Mouse (Mus musculus): ENCODE measurements at regions not wholly inside any gene's neighbourhood (a gene's known extent, or its start where the extent isn't known, plus 50 kb on each side); places are given as distances from the start of the nearest gene placed in this dataset.

DNA sequence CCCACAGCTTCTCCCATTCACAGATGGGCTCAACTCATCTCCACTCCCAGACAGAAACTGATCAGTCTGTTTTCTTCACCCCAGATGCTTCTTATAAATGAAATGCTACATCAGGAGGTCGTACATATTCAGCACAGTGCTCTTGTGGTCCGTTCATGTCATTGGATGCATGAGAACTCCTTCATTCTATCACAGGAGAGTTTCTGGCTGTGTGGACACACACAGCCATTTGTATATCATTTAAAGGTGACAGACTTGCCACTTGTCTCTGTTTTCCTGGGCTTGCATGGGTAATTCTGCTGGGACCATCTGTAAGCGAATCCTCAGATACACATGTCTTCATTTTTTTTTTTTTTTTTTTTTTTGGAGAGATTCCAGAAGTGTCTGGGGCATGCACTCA is 85.7 kb downstream of the 4930426L09Rik start:
- no peak for TF ChIP-seq FLI1 (IDR thresholded peaks at IDR 0.05; ENCODE audit: low read length)
- no peak for TF ChIP-seq GATA1 (IDR thresholded peaks at IDR 0.05; ENCODE audit: borderline replicate concordance, low read length)
